Mouse (Mus musculus) E14TG2a.4 (cell line): ENCODE measurements around the gene Ntn3.

ENCODE experiments used
- H3K27me3 ChIP-seq: 2 replicates; pipeline ENCODE4 v1.6.1; 2014; ENCODE audit warnings: low read length, control low read depth; ENCODE audit not compliant: insufficient read depth
- H3K36me3 ChIP-seq: 2 replicates; pipeline ENCODE4 v1.6.1; 2014; ENCODE audit warnings: low read length, control low read depth; ENCODE audit not compliant: insufficient read depth
- H3K4me1 ChIP-seq: replicated peaks from 2 replicates; pipeline ENCODE4 v1.6.1; 2014; ENCODE audit warnings: low read depth, low read length, control low read depth
- H3K4me3 ChIP-seq: replicated peaks from 2 replicates; pipeline ENCODE4 v1.5.1; 2014; ENCODE audit warnings: mild to moderate bottlenecking, low read length
- H3K9me3 ChIP-seq: 2 replicates; pipeline ENCODE4 v1.6.1; 2014; ENCODE audit warnings: low read length, control low read depth
- CTCF ChIP-seq: conservative IDR thresholded peaks from 2 replicates; pipeline ENCODE4 v1.5.1; 2014; ENCODE audit warnings: low read length
- NANOG ChIP-seq: IDR thresholded peaks from 2 replicates; pipeline ENCODE4 v1.6.1; 2014; ENCODE audit warnings: borderline replicate concordance, low read length, mixed read lengths
- POU5F1 ChIP-seq: IDR thresholded peaks from 2 replicates; pipeline ENCODE4 v1.6.1; 2014; ENCODE audit warnings: low read length, borderline replicate concordance

The Ntn3 gene

DNA sequence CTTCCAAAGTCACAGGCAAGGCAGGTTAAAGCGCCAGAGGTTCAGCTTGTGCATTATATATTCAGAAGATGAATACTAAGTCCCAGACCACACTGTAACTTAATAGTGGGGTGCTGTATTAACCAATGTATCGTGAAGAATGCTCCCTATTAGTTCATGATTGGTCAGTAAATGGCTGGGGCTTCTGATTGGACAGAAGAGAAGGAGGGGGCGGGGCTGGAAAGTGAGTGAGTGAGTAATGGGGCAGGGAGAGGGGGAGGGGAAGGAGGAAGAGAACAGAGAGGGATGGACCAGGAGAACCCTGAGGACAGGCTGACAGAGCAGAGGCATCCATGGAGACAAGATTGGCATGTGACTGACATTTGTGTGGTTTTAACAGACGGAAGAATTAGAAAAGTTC, 7.5 kb upstream of the Ntn3 start:
- TF ChIP-seq POU5F1 (no peak), CTCF (no peak), NANOG (no peak)
- no peak overlapping the region for H3K4me3 ChIP-seq
- peaks cover 49% of the 10 kb centered on the region for H3K36me3 ChIP-seq
- H3K9me3 ChIP-seq: no peaks in the 10 kb centered on the region
- peaks cover 64% of the 10 kb centered on the region for H3K4me1 ChIP-seq
- H3K27me3 ChIP-seq: peaks cover 14% of the 10 kb centered on the region

DNA sequence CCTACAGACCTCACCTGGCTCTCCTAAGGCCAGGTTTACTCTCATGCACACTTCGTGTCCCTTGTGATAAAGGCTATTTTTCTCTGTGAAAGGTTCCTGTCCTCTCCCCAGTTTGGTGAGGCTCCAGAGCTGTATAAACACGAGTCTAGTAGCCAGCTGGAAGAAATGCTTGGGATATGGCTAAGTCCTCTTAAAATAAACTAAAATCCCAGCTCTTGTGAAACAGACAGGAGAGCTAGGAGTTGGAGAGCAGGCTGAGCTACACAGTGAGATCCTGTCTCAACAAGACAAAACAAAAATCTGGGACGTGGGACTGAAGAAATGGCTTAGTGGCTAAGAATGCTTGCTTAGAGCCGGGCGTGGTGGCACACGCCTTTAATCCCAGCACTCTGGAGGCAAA, 3.9 kb upstream of the Ntn3 start:
- TF ChIP-seq CTCF: no peak
- TF ChIP-seq POU5F1: no peak
- TF ChIP-seq NANOG: no peak
- Histone ChIP-seq H3K4me1 (peaks cover 75% of the 10 kb centered on the region), H3K36me3 (peaks cover 37% of the 10 kb centered on the region), H3K27me3 (peaks cover 48% of the 10 kb centered on the region), H3K9me3 (no peaks in the 10 kb centered on the region), H3K4me3 (no peak overlapping the region)

DNA sequence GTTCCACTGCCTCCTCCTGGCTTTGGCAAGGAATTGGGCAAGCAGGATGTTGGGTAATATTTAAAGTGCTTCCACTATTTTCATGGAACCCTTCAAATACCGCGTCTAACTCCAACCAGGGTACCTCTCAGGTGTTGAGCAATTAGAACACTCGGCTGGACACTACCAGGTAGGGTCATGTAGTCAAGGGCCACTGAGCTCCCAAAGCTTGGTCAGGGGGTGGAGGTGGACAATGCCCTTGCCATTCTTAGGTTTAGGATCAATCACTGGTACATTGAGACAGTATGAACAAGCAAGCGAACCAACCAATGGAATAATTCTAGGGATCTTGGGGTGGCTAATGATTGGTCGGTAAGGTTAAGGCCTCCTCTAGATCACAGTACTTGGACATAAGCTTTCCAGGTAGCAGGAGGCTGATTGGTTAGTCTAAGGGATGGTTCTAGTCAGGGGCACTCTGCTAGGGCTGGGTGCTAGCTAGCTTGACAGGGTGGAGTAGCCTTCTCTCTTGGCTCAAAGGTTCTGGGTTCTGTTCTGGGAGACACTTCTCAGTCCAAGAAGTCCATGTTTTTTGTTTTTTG, 3.2 kb upstream of the Ntn3 start:
- peak overlapping the region; percentile 81 for H3K4me3 ChIP-seq
- TF ChIP-seq POU5F1 (no peak), NANOG (no peak), CTCF (no peak; the same call in 1 of the 2 replicates)
- H3K9me3 ChIP-seq: no peaks in the 10 kb centered on the region
- H3K4me1 ChIP-seq: peaks cover 76% of the 10 kb centered on the region
- peaks cover 31% of the 10 kb centered on the region for H3K36me3 ChIP-seq
- H3K27me3 ChIP-seq: peaks cover 54% of the 10 kb centered on the region

DNA sequence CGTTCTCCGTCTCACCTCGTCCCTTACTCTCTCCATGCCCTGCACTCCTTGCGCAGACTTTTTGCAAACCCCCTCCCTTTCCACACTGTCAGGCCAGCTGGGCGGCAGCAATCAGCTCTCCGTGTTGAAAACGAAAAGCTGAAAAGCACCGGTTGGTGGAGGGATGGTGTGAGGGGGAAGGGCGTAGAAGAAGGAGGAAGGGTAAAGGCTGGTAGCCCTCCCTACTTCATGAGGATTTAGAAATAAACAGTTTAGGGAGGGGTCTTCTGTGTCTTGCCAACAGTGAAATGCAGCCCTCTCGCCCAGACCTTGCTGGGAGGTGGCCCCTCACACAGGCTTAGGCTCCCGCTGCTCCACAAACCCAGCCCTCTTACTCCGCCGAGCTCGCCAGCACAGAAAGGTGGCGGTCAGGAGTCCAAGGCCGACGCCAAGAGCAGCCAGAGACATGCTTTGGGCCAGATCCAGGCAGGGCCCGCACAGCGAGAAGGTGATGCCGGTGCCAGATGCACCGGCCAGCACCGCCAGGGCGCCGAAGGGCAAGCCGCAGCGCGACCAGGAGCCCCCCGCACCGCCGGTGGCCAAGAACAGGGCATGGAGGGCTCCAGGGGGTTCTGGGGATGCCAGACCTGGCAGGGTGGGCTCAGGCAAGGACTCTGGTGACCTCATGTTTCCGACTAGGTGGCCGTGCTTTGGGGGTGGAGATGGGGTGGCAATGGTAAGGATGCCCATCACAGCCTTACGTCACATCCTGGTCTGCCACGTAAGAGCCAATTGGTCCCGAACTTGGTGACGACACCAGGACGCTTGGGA, 2.5 kb upstream of the Ntn3 start:
- H3K4me3 ChIP-seq: peak overlapping the region; percentile 81
- no peaks in the 10 kb centered on the region for H3K9me3 ChIP-seq
- H3K4me1 ChIP-seq: peaks cover 77% of the 10 kb centered on the region
- TF ChIP-seq NANOG (no peak), POU5F1 (no peak), CTCF (no peak)
- peaks cover 61% of the 10 kb centered on the region for H3K27me3 ChIP-seq
- H3K36me3 ChIP-seq: peaks cover 26% of the 10 kb centered on the region

DNA sequence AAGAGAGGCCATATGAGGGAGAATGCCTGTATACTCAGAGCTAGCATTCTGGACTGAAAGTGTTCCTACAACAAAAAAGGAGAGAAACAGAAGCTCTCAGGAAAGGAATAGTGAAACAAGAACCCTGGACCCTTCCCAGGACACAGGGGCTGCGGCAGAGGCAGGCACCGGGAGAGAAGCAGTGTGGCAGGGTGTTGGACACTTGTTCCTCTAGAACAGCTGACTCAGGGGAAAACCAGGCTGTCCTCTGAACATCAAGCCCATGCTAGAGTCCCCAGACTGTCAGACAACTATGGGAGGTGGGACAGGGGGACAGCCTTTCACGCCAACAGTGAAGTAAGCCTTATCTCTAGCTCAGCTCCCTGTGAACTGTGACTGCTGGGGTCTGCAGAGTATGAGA, 1.3 kb upstream of the Ntn3 start:
- TF ChIP-seq CTCF (no peak), POU5F1 (no peak), NANOG (no peak)
- H3K36me3 ChIP-seq: peaks cover 13% of the 10 kb centered on the region
- peak overlapping the region; percentile 81; the same call in 1 of the 2 replicates for H3K4me3 ChIP-seq

DNA sequence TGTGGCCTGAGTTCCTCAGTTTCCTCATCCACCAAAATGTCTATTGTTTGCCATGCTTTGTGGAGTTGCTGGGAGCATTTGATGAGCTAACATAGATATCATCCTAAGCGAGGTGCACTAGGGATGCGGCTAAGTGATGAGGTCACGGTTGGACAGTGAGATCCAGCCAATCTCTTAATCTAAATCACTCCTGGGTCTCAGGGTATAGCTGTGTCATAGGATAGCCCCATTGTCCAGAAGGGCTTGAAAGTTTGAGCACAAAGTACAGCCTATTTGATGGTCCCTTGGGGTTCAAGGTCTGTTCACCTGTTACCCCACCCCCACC, 547 bp upstream of the Ntn3 start:
- Histone ChIP-seq H3K4me3 (no peak overlapping the region), H3K27me3 (peaks cover 74% of the 10 kb centered on the region), H3K4me1 (peaks cover 77% of the 10 kb centered on the region), H3K9me3 (no peaks in the 10 kb centered on the region), H3K36me3 (peaks cover 7% of the 10 kb centered on the region)
- TF ChIP-seq POU5F1: no peak
- no peak for TF ChIP-seq CTCF
- TF ChIP-seq NANOG: no peak

More for the DNA sequence above, 1.3 kb upstream of the Ntn3 start:
- peaks cover 74% of the 10 kb centered on the region for H3K27me3 ChIP-seq
- H3K4me1 ChIP-seq: peaks cover 74% of the 10 kb centered on the region
- H3K9me3 ChIP-seq: no peaks in the 10 kb centered on the region

DNA sequence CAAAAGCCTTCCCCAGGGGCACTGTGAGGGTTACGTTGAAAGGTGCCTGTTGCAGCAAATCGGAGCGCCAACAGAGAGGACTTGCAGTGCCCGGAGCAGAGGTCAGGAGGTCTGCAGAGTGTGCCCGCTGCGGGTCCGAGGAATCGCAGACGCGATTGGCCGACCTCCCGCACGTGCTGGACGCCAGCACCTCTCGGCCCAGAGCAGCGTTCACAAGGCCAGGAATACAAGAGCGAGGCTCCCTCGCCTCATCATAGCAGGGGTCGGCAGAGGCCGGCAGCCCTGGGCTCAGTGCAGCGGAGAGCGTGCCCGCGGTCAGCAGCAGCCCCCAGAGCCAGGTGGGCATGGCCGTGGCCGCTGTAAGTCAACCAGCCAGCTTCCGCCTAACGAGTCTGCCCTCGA, 689 bp downstream of the Ntn3 start:
- TF ChIP-seq CTCF: no peak
- no peak for TF ChIP-seq POU5F1
- no peak for TF ChIP-seq NANOG
- no peaks in the 10 kb centered on the region for H3K36me3 ChIP-seq
- H3K4me1 ChIP-seq: peaks cover 88% of the 10 kb centered on the region
- peak overlapping the region; percentile 87 for H3K4me3 ChIP-seq
- H3K9me3 ChIP-seq: no peaks in the 10 kb centered on the region
- peaks cover 74% of the 10 kb centered on the region for H3K27me3 ChIP-seq

DNA sequence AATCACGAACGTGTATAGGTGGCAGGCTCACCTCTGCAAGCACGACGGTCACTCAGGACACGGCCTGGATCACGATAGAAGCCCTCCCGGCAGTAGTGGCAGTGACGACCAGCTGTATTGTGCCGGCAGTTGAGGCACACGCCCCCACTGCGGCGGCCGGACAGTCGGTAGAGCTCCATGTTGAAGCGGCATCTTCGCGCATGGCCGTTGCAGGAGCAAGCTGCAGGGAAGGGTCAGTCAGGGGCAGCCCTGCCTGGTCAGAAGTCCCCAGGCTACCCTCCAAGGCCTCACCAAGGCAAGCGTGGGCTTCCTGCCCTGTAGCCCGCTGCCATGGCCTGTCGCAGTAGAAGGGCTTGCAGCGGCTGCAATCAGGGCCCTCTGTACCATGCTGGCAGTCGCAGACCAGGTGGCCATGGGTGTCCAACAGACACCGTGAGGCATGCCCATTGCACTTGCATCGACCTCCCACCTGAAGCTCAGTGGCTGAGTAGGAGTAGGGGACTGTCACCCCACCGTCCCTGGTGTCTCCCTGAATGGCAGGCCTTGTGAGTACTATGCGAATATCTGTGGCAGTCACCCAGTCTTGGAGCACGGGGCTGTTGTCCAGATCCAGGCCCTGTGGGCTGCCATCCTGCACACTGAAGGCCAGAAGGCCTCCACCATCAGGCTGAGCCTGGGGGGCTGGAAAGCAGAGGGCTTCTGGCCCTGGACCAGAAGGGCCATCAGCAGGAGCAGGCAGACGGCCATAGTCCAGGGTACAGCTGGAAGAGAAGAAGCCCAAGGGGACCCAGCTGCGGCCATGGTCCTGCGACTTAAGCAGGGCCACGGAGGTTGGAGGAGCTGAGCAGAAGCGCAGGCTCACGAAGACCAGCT, 1.3 kb downstream of the Ntn3 start:
- Histone ChIP-seq H3K36me3 (no peaks in the 10 kb centered on the region), H3K4me3 (peak overlapping the region; percentile 87)
- no peak for TF ChIP-seq NANOG

More for the DNA sequence above, 1.3 kb downstream of the Ntn3 start:
- H3K9me3 ChIP-seq: no peaks in the 10 kb centered on the region
- H3K27me3 ChIP-seq: peaks cover 71% of the 10 kb centered on the region
- H3K4me1 ChIP-seq: peaks cover 88% of the 10 kb centered on the region
